Mouse (Mus musculus) fibroblast of lung, adult 2 months (primary cell): ENCODE data around the gene Gck.

Experiments
- DNase-seq: peaks from one replicate; pipeline ENCODE4 v3.0.0-alpha.2; 2011; ENCODE audit warnings: low read depth

Gck gene

GRCm38 (mm10) chr11:5949586-5950352 is at the start of gene Gck:
TSS of gene Gck (minus strand) at chr11:5950081.
- DNase-seq: no peak

- no peak for DNase-seq
Measured at GRCm38 (mm10) chr11:5998472-5998871, 48.6 kb upstream of the Gck start.

GRCm38 (mm10) chr11:5995989-5996388 is 46.1 kb upstream of the Gck start:
- peak; percentile 46 for DNase-seq

- no peak for DNase-seq
Measured at GRCm38 (mm10) chr11:5994880-5995279, 45.0 kb upstream of the Gck start.

GRCm38 (mm10) chr11:5994212-5994611 is 44.3 kb upstream of the Gck start:
- no peak for DNase-seq

GRCm38 (mm10) chr11:5990910-5991309 is 41.0 kb upstream of the Gck start:
- DNase-seq: no peak

- DNase-seq: no peak
Measured at GRCm38 (mm10) chr11:5989954-5990593, 40.2 kb upstream of the Gck start.

- DNase-seq: no peak
Measured at GRCm38 (mm10) chr11:5988126-5988525, 38.2 kb upstream of the Gck start.

- DNase-seq: no peak
Measured at GRCm38 (mm10) chr11:5983629-5984028, 33.7 kb upstream of the Gck start.

- DNase-seq: no peak
Measured at GRCm38 (mm10) chr11:5981323-5981722, 31.4 kb upstream of the Gck start.

- DNase-seq: no peak
Measured at GRCm38 (mm10) chr11:5980561-5980960, 30.7 kb upstream of the Gck start.

- DNase-seq: no peak
Measured at GRCm38 (mm10) chr11:5980108-5980507, 30.2 kb upstream of the Gck start.

- DNase-seq: no peak
Measured at GRCm38 (mm10) chr11:5979088-5979487, 29.2 kb upstream of the Gck start.

GRCm38 (mm10) chr11:5976106-5976505 is 26.2 kb upstream of the Gck start:
- no peak for DNase-seq

GRCm38 (mm10) chr11:5975068-5975467 is 25.2 kb upstream of the Gck start:
- DNase-seq: no peak

GRCm38 (mm10) chr11:5974053-5974452 is 24.2 kb upstream of the Gck start:
- no peak for DNase-seq

GRCm38 (mm10) chr11:5973151-5973550 is 23.3 kb upstream of the Gck start:
- DNase-seq: no peak

- no peak for DNase-seq
Measured at GRCm38 (mm10) chr11:5971202-5971601, 21.3 kb upstream of the Gck start.

- no peak for DNase-seq
Measured at GRCm38 (mm10) chr11:5968223-5968622, 18.3 kb upstream of the Gck start.

GRCm38 (mm10) chr11:5966751-5967150 is 16.9 kb upstream of the Gck start:
- no peak for DNase-seq

GRCm38 (mm10) chr11:5965865-5966264 is 16.0 kb upstream of the Gck start:
- no peak for DNase-seq

- no peak for DNase-seq
Measured at GRCm38 (mm10) chr11:5960051-5960450, 10.2 kb upstream of the Gck start.

GRCm38 (mm10) chr11:5955546-5956276 is 5.8 kb upstream of the Gck start, which contains the start of gene Ykt6:
TSS of gene Ykt6 (plus strand) at chr11:5955693.
- peak; percentile 80 for DNase-seq
